Mouse (Mus musculus) hindbrain, embryonic 11.5 days (tissue): ENCODE measurements around the gene Ets1. TPM values are rescaled to one million over a fixed set of nuclear protein-coding genes. Genes with fewer than 3 reads are reported as not detected.

Experiments used
- polyA plus RNA-seq: library from polyadenylated mRNA; unstranded; fragments of >200 nt; fragmentation: Nextera tagmentation; extraction: Ambion mirVana; gene quantifications from 2 replicates; pipeline ENCODE4 v1.2.1, GENCODE M21; 2014

Gene Ets1
- polyA plus RNA-seq, 1 experiment from 2014 or later: 24.3 TPM

Other genes with a start within 250 kb of the Ets1 start
- gene Fli1, start 93.4 kb upstream of the Ets1 start, polyA plus RNA-seq: 18.6 and 22.2 TPM in 2 replicates